Mouse (Mus musculus): ENCODE results near the gene Spta1. TPM values are rescaled to one million over a fixed set of nuclear protein-coding genes. Genes with fewer than 3 reads are reported as not detected.
A peak's percentile ranks its signal among the peaks of the same experiment; 100 is the strongest.

Gene Spta1
- total and polyA plus RNA-seq, 3 experiments, result 39.1 to 98.0 (median 46.1) TPM

- no peaks in the 10 kb centered on the region for H3K27me3 ChIP-seq (ENCODE audit: control insufficient read depth in 1 of 2, insufficient read depth in 2 of 2, low read length in 2 of 2)
- no peaks in the 10 kb centered on the region for H3K4me1 ChIP-seq (ENCODE audit: control insufficient read depth in 1 of 2, insufficient read depth in 2 of 2, low read length in 2 of 2)
Observed at GRCm38 (mm10) chr1:174131217-174131616, 41.4 kb upstream of the Spta1 start, which contains the start of gene Olfr424. TSS of gene Olfr424 (plus strand) at chr1:174131517.

GRCm38 (mm10) chr1:174131999-174132398 is 40.6 kb upstream of the Spta1 start:
- no peak overlapping the region for H3K4me3 ChIP-seq (ENCODE audit: control insufficient read depth in 1 of 2, insufficient read depth in 1 of 2, low read depth in 2 of 2, low read length in 2 of 2)

More at GRCm38 (mm10) chr1:174131217-174131616, 41.4 kb upstream of the Spta1 start, which contains the start of gene Olfr424:
- Histone ChIP-seq H3K79me2 (ENCODE audit: control insufficient read depth, insufficient read depth, low read length, poor library complexity) (no peaks in the 10 kb centered on the region), H3K9me3 (replicated peaks; ENCODE audit: insufficient read depth, low read length) (no peaks in the 10 kb centered on the region), H3K9ac (ENCODE audit: control insufficient read depth, low read depth, low read length, poor library complexity, severe bottlenecking) (no peak within 1 kb of the TSS), H3K27ac (ENCODE audit: control insufficient read depth, low read depth, low read length) (no peak within 1 kb of the TSS), H3K36me3 (ENCODE audit: control insufficient read depth in 1 of 2, insufficient read depth in 2 of 2, low read length in 2 of 2) (no peaks in the 10 kb centered on the region), H3K4me3 (ENCODE audit: control insufficient read depth in 1 of 2, insufficient read depth in 1 of 2, low read depth in 2 of 2, low read length in 2 of 2) (no peak within 1 kb of the TSS)
- DNase-seq (ENCODE audit: low read depth, low spot score), result no peak
- TF ChIP-seq POLR2AphosphoS2 (IDR thresholded peaks at IDR 0.05; ENCODE audit: low read length) (no peak), ZKSCAN1 (IDR thresholded peaks at IDR 0.05; ENCODE audit: low read depth, low read length) (no peak), MXI1 (IDR thresholded peaks at IDR 0.05; ENCODE audit: low read depth, low read length) (no peak), POLR2AphosphoS5 (IDR thresholded peaks at IDR 0.05; ENCODE audit: borderline replicate concordance, low read depth, low read length) (no peak), HCFC1 (IDR thresholded peaks at IDR 0.05; ENCODE audit: low read depth, low read length) (no peak), USF1 (IDR thresholded peaks at IDR 0.05; ENCODE audit: low read depth, low read length) (no peak), BHLHE40 (IDR thresholded peaks at IDR 0.05; ENCODE audit: borderline replicate concordance, low read depth, low read length) (no peak), TCF12 (IDR thresholded peaks at IDR 0.05; ENCODE audit: low read depth, low read length) (no peak)

GRCm38 (mm10) chr1:174141384-174141783 is 31.2 kb upstream of the Spta1 start:
- Histone ChIP-seq H3K27me3 (ENCODE audit: control insufficient read depth in 1 of 2, insufficient read depth in 2 of 2, low read length in 2 of 2) (peaks cover 0 to 2% of the 10 kb centered on the region in 2 experiments; a peak in 1 of 4 replicates), H3K9me3 (replicated peaks; ENCODE audit: insufficient read depth, low read length) (no peaks in the 10 kb centered on the region), H3K4me1 (ENCODE audit: control insufficient read depth in 1 of 2, insufficient read depth in 2 of 2, low read length in 2 of 2) (no peaks in the 10 kb centered on the region), H3K36me3 (ENCODE audit: control insufficient read depth in 1 of 2, insufficient read depth in 2 of 2, low read length in 2 of 2) (no peaks in the 10 kb centered on the region), H3K79me2 (ENCODE audit: control insufficient read depth, insufficient read depth, low read length, poor library complexity) (no peaks in the 10 kb centered on the region), H3K9ac (ENCODE audit: control insufficient read depth, low read depth, low read length, poor library complexity, severe bottlenecking) (no peak overlapping the region), H3K4me3 (ENCODE audit: control insufficient read depth in 1 of 2, insufficient read depth in 1 of 2, low read depth in 2 of 2, low read length in 2 of 2) (no peak overlapping the region), H3K27ac (ENCODE audit: control insufficient read depth, low read depth, low read length) (no peak overlapping the region)
- DNase-seq (ENCODE audit: low read depth, low spot score), result peak; percentile 13
- TF ChIP-seq ZC3H11A (IDR thresholded peaks at IDR 0.05; ENCODE audit: low read depth, low read length) (no peak), GATA1 (IDR thresholded peaks at IDR 0.05; ENCODE audit: low read depth, low read length) (no peak), CTCF (IDR thresholded peaks at IDR 0.05 in 2 of 3, conservative IDR thresholded peaks at IDR 0.05 in 1 of 3; ENCODE audit: control insufficient read depth in 1 of 3, insufficient read depth in 1 of 3, low read depth in 2 of 3, low read length in 3 of 3, poor library complexity in 1 of 3, severe bottlenecking in 1 of 3) (no peak), SIN3A (IDR thresholded peaks at IDR 0.05; ENCODE audit: low read length) (no peak), ELF1 (IDR thresholded peaks at IDR 0.05; ENCODE audit: low read depth, low read length) (no peak), E2F4 (IDR thresholded peaks at IDR 0.05; ENCODE audit: borderline replicate concordance, low read depth, low read length) (no peak), TAL1 (IDR thresholded peaks at IDR 0.05; ENCODE audit: low read length) (no peak), NRF1 (IDR thresholded peaks at IDR 0.05; ENCODE audit: insufficient read depth, low read depth, low read length, poor library complexity, severe bottlenecking) (no peak), MYB (IDR thresholded peaks at IDR 0.05; ENCODE audit: low read depth, low read length) (no peak), POLR2A (IDR thresholded peaks at IDR 0.05; ENCODE audit: control insufficient read depth in 1 of 2, insufficient read depth in 1 of 2, low read depth in 1 of 2, low read length in 2 of 2, poor library complexity in 1 of 2) (no peak), TCF12 (IDR thresholded peaks at IDR 0.05; ENCODE audit: low read depth, low read length) (no peak), USF2 (IDR thresholded peaks at IDR 0.05; ENCODE audit: borderline replicate concordance in 1 of 2, insufficient read depth in 1 of 2, low read depth in 1 of 2, low read length in 2 of 2) (no peak), KAT2A (conservative IDR thresholded peaks at IDR 0.05; ENCODE audit: low read depth, low read length) (no peak), SMC3 (IDR thresholded peaks at IDR 0.05; ENCODE audit: low read depth, low read length) (no peak)

More at GRCm38 (mm10) chr1:174131999-174132398, 40.6 kb upstream of the Spta1 start:
- Histone ChIP-seq H3K27ac (ENCODE audit: control insufficient read depth, low read depth, low read length) (no peak overlapping the region), H3K27me3 (ENCODE audit: control insufficient read depth in 1 of 2, insufficient read depth in 2 of 2, low read length in 2 of 2) (no peaks in the 10 kb centered on the region), H3K79me2 (ENCODE audit: control insufficient read depth, insufficient read depth, low read length, poor library complexity) (no peaks in the 10 kb centered on the region), H3K36me3 (ENCODE audit: control insufficient read depth in 1 of 2, insufficient read depth in 2 of 2, low read length in 2 of 2) (no peaks in the 10 kb centered on the region), H3K9me3 (replicated peaks; ENCODE audit: insufficient read depth, low read length) (no peaks in the 10 kb centered on the region), H3K9ac (ENCODE audit: control insufficient read depth, low read depth, low read length, poor library complexity, severe bottlenecking) (no peak overlapping the region), H3K4me1 (ENCODE audit: control insufficient read depth in 1 of 2, insufficient read depth in 2 of 2, low read length in 2 of 2) (no peaks in the 10 kb centered on the region)
- DNase-seq (ENCODE audit: low read depth, low spot score), result no peak
- TF ChIP-seq NRF1 (IDR thresholded peaks at IDR 0.05; ENCODE audit: insufficient read depth, low read depth, low read length, poor library complexity, severe bottlenecking) (no peak), MAX (IDR thresholded peaks at IDR 0.05; ENCODE audit: low read length) (no peak), EP300 (IDR thresholded peaks at IDR 0.05; ENCODE audit: low read depth in 1 of 2, low read length in 2 of 2) (no peak), ZNF384 (IDR thresholded peaks at IDR 0.05; ENCODE audit: low read depth, low read length) (no peak), ZKSCAN1 (IDR thresholded peaks at IDR 0.05; ENCODE audit: low read depth, low read length) (no peak), MXI1 (IDR thresholded peaks at IDR 0.05; ENCODE audit: low read depth, low read length) (no peak), USF2 (IDR thresholded peaks at IDR 0.05; ENCODE audit: borderline replicate concordance in 1 of 2, insufficient read depth in 1 of 2, low read depth in 1 of 2, low read length in 2 of 2) (no peak), MAFK (IDR thresholded peaks at IDR 0.05; ENCODE audit: borderline replicate concordance, low read depth, low read length) (no peak)

Measured in MEL (cell line).